Mouse (Mus musculus) neutrophil, adult 5-6 weeks (primary cell): ENCODE data around the gene Lbp. TPM values are rescaled to one million over a fixed set of nuclear protein-coding genes. Genes with fewer than 3 reads are reported as not detected.
A peak's percentile ranks its signal among the peaks of the same experiment; 100 is the strongest.

Source experiments
- ATAC-seq: fragments of 151-379, 151-347 bp; 2 replicates; pipeline ENCODE4 v1.8.0; 2017; ENCODE audit warnings: mild to moderate bottlenecking, moderate TSS enrichment; ENCODE audit not compliant: insufficient number of reproducible peaks, poor library complexity, low FRiP score, severe bottlenecking; ENCODE audit errors: extremely low read depth
- total RNA-seq: library from RNA; stranded (forward); fragments of 200-1000 nt; gene quantifications from 2 replicates; pipeline ENCODE4 v1.2.3, GENCODE M21; 2017

The Lbp gene
- total RNA-seq, 1 experiment from 2014 or later, result 1.2 TPM

GRCm38 (mm10) chr2:158379354-158380078 lies 73.2 kb downstream of the Lbp start:
- ATAC-seq, result peak; percentile 64

Other genes starting within 250 kb of the Lbp start
- gene Tgm2, start 160.1 kb upstream of the Lbp start, total RNA-seq, result 16.6 and 20.3 TPM in 2 replicates
- not detected in 2 replicates for gene D630003M21Rik, start 77.3 kb upstream of the Lbp start, total RNA-seq
- gene Bpi, start 48.4 kb upstream of the Lbp start, total RNA-seq, result not detected in 2 replicates
- gene Snhg11, start 69.1 kb downstream of the Lbp start, total RNA-seq, result not detected in 2 replicates
- gene Ralgapb, start 103.4 kb downstream of the Lbp start, total RNA-seq, result 71.7 and 86.1 TPM in 2 replicates
- not detected in 2 replicates for gene Adig, start 196.1 kb downstream of the Lbp start, total RNA-seq
- gene Arhgap40, start 206.3 kb downstream of the Lbp start, total RNA-seq, result not detected in 2 replicates